Mouse (Mus musculus): ENCODE measurements at regions not wholly inside any gene's neighbourhood (a gene's known extent, or its start where the extent isn't known, plus 50 kb on each side); places are given as distances from the start of the nearest gene placed in this dataset.

DNA sequence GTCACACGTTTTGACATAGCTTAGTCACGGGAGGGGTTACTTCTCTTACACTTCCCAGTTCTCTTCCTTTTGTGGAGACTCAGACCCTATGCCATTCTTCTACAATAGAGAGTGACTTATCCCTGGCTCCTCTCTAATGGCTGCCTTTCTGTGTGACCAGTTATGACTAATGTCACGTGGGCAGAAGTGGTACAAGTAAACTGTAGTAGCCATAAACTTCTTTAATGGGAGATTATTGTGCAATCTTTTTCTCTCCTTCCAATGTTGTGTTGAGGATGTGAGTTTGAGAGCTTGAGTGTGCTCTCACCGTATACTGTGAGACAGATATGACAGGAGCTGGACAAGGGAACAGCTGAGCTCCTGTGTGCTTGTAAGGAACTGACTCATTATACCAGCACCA, 161.9 kb upstream of the Tas2r119 start:
- TF ChIP-seq POLR2A (IDR thresholded peaks at IDR 0.05; ENCODE audit: borderline replicate concordance, extremely low read depth, insufficient read depth, insufficient read length, poor library complexity, severe bottlenecking) (no peak), CTCF (IDR thresholded peaks at IDR 0.05; ENCODE audit: borderline replicate concordance, extremely low read depth, insufficient read depth, insufficient read length) (no peak)
